Mouse (Mus musculus) layer of hippocampus, postnatal 10 days (tissue): ENCODE results near the gene Kcne1. TPM values are rescaled to one million over a fixed set of nuclear protein-coding genes. Genes with fewer than 3 reads are reported as not detected.

Source experiments
- DNase-seq, 2 experiments: peaks; one replicate each; pipeline ENCODE4 v3.0.0; 2021; ENCODE audit warnings: low spot score in 2 of 2
- long read RNA-seq: library from polyadenylated mRNA; stranded (forward); transcript quantifications from one replicate; pipeline ENCODE4 v2.0.0, GENCODE M21; 2023
- total RNA-seq, 2 experiments: library from RNA; stranded (reverse); gene quantifications; 2 replicates each; pipeline ENCODE4 v1.2.3; 2021

The Kcne1 gene
- total RNA-seq = not detected
- long read RNA-seq = 0 reads

DNA sequence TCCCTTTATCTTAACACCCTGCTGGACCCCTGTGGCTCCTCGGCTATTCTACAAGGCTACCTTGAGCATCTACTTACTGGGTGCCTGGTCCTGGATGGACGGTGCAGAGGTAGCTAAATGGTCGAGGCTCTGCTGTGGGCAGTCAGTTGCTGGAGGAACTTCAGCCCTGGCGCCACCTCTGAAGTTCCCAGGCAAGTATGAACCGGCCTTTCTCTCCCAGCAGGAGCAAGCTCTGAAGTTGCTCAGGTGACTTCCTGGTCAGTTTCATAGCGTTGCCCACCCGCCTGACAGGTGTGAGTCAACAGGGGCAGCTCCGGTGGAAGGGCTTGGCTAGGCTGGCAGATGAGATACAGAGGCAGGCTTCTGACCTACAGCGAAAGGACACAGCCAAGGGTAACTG is at the start of gene Kcne1:
TSS of gene Kcne1 (minus strand) at position 240 of the 400 bp plus-strand sequence.
- DNase-seq = no peak

DNA sequence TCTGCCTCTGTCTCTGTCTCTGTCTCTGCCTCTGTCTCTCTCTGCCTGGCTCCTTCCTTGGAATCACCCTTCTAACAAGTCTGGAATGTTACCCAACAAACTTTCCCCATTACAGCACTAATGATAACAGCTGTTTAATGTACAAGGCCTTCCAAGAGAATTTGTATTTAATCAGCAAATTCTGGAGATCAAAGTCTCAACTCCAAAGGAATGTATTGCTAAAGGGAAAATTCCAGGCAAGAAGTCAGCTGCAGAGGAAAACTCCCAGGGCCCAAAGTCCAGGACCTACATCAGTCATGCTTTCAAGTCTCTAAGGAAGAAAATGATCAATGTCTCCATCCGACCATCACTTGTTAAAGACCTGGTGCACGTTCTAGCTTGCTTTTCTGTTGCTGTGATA is 48.6 kb upstream of the Kcne1 start:
- no peak for DNase-seq

DNA sequence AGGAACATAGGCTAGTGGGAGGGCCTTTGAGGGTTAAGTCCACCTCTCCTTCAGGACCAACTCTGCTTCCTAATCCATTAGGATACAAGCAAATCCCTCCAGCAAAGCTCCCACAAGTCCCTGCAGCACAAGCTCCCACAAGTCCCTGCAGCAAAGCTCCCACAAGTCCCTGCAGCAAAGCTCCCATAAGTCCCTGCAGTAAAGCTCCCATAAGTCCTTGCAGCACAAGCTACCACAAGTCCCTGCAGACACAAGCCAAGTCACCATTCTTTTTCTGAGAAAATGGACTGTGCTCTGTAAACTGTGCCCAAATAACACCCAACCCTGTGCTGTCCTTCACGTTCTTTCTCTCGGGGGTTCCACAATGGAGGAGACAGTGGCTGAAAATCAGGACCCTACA is 44.9 kb upstream of the Kcne1 start:
- DNase-seq = no peak

DNA sequence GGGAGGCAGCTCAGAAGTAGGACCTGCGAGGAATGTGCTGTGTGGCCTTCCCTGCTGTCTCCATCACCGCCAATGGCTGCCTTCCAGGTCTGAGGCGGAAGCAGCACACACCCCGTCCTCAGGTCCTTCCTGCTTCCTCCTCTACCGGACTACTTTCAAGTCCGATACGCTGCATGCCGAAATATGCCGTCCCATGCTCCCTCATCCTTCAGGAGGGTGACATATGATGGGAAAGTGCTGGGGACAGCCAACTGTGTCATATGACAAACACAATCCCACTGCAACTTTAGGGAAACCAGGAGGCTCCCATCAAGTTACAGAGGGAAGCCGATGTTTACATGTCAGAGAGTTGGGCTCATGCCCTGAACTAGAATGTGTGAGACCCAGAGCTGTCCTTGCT is 43.8 kb upstream of the Kcne1 start:
- no peak for DNase-seq

DNA sequence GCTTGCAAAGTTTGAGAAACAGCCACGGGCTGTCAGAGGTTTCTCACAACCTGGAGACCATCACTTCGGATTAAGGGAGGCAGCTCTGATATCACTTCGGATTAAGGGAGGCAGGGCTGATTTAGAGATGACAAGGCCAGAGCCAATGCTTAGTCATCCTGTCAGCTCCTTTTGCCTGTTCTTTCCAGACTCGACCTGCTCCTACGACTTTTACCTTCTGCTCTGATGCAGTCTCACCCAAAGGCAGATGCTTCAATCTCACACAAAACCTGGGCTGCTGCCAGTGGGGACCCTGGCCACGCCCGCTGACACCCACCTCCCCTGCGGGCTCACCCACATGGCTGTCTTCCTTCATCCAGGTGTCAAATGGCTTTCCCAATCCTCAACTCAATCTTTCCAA is 42.9 kb upstream of the Kcne1 start:
- DNase-seq = no peak

DNA sequence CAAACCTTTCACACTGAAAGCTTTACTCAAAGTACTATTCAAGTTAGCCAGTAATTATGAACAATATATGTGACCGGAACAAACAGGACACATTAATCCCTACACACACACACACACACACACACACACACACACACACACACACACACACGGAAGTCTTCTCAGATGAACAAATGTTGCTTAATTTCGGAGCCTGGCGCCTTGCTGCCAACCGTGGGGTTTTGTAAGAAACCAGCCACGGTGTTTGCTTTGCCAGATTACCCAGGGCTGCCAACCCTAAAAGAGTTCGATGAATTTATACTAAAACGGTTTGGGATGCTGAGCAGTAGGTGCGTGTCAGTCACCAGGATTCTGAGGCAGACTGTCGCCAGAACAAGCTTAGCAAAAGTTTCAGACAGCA is 41.9 kb upstream of the Kcne1 start:
- no peak for DNase-seq

DNA sequence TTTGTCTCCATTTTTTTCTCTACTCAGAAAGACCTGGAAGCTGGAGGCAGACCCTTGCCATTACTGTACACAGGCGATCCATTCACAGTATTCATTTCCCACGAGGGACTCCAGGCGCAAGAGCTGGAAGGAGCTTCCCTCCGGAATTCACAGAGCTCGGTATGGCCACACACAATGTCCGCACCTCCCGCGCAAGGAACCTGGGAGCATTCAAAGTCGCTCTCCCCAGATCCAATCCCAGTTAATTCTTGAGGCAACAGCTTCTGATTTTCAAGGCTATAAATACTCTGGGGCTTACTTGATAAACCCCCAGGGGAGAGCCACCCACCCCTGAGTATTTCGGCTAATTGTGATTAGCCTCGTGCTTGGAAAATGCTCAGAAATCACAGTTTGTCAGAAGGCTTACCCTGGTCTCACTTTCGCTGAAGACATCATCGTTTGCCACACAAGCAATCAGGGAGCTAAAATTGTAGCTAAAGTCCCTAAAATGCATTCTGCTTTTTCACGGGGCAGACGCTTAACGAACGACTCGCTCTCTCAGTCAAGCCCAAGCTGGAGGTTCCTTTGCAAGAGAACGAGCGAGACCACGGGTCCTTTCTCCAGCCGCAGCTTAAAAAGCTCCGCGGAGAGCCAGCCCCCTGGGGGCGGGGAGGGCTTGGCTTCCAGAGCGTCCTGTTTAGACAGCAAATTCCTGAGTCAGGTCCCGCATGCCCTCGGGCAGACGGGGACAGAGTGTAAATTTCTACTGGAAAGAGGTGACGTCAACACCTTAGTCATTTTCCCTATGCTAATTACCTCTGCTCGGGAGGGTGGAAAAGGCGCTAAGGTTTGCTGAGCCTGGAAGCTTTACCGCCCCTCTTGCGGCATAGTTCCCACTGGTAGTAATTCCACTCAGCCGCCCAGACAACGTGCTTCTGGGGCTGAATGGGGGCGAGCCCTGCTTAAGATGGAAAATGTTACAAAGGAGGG is 40.5 kb upstream of the Kcne1 start:
- DNase-seq = peak; percentile 77 to 80

DNA sequence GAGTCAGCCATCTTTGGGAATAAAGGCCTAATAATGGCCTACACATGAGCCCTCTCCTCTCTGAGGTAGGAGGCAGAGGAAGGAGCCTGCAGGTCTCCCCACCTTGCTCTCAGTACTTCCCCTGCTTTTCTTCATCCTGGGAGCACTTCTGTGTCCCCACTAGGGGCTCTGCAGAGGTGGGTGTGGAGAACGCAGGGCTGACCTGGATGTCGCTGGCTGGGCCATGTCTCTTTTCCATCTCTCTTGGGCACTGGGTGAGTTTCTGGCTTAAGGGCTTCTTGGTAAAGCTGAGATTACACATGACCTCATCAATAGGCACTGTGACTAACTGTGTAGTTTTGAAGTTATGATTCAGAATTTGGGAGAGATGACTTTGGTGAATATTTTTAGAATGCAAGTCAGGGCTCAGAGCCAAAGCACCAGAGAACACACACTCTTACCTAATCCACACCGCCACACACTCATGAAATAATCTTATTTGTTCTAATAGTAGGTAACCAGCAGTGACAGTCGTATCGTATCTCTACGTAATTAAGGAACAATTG is 39.4 kb upstream of the Kcne1 start:
- no peak for DNase-seq

DNA sequence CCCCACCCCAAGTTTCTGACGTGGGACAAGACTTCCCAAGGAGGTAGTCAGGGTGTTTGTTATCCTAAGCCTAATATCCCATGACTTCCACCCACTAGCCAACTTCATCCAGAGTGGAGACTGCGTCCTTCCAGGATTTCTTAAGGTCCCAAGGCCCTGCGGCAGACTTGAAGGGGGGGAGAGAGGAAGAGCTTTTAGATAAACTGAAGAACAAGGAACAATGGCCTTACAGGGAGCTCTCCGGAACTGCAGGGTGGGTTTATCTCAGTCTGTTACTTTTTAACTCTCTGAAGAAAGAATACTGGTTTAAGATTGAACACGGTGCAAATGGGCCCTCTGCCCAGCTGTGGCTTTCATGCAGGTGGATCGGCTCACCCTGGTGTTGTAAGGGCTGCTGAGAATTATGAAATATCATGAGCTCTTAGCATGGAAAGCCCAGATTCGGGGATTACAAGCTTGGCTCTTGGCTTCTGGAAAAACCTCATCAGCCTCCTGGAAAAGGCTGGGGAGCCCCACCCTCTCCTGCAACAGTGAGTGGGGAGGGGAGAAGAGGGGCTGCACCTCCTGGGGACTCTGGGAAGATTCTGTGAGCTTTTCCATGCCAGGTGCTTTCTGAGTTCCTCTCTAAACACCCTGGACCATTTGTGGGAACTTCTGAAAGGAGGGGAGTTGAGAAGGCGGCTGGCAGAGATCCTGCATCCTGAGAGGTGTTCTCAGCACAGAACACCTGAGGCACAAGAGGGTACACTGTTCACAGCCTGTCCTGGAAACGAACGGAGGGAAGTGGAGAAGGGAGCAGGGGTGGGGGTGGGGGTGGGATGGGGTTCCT is 38.7 kb upstream of the Kcne1 start:
- no peak for DNase-seq

DNA sequence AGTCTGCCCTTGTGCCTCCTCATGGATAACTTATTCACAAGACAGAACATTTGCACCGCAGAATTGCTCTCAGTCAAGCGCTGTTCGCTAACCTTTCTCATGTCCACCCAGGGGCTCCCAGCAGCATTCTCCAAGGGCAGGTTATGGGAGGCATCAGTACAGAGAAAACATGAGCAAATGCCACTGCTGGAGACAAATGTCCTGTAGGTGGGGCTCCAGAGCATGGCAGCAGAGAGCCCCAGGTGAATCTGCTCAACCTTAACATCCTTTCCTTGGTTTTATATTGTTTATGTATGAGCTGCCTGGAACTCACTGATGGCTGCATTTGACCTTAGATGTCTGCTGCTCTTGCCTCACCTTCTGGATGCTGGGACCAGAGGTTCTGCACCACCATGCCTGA is 34.5 kb upstream of the Kcne1 start:
- DNase-seq = no peak

DNA sequence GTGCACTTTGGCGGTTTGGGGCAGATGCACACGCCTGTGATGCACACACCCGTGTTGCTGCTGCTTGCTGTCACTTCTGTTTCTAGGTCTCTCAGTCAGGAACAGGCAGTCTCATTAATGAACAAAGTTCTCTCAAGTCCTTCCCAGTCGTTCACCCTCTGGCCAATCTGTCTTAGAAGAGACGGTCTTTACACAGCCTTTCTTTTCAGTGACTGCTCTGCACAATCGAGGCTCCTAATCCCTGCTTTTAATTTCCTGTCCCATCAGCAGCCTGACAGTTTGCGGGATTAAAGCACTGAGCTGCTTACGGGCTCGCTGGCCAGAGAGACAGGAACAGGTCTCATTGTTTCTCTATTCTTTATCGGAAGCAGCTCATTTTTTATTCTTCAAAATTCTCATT is 28.4 kb upstream of the Kcne1 start:
- no peak for DNase-seq

DNA sequence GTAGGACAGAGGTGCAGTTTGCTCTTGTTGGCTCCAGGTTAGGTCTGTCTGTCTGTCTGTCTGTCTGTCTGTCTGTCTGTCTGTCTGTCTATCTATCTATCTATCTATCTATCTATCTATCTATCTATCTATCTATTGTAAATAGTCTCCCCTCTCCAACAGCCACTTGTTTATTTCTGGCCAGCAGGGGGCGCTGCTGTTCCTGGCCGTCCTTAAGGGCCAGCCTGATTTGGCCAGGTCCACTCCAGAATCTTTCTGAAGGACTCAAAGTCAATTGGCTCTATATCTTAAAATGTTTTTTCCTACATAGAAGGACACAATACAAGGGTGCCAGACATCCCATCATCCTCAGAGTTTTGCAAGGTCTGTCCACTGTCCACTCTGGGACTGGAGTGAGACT is 25.8 kb upstream of the Kcne1 start:
- DNase-seq = peak; percentile 71 to 75

DNA sequence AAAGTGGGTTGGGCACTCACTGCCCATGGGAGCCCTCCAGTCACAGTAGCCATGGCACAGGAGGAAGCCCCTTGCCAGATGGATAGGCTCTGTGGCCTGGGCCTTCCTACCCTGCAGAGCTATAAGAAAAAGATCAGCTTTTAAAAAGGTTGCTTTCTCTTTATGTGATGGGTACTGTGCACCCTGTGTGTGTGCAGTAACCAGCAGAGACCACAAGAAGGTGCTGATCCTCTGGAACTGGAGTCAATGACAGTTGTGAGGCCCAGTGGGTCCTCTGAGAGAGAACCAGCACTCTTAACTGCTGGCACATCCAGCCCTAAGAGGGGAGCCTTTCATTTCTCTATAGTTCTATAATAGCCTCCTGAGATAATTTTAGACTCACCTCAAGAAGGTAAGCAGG is 24.1 kb upstream of the Kcne1 start:
- DNase-seq = no peak

DNA sequence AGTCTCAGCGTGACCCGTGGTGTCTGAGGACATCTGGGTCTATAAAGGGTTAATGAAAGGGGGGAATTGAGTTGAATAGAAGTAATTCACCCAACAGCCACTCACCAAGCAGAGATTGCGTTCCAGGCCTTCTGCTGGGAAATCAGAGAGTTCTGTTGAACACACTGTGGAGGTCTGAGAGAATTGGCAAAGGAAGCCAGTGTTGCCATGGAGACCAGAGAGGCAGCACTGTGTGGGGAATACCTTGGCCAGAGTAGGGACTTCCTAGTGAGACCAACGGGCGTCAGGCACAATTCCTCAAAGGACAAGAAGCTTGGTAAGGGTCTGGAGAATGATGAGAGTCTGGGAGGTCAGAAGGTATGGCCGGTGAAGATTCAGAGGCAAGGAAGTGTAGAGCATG is 23.2 kb upstream of the Kcne1 start:
- DNase-seq = peak; percentile 78 to 79

DNA sequence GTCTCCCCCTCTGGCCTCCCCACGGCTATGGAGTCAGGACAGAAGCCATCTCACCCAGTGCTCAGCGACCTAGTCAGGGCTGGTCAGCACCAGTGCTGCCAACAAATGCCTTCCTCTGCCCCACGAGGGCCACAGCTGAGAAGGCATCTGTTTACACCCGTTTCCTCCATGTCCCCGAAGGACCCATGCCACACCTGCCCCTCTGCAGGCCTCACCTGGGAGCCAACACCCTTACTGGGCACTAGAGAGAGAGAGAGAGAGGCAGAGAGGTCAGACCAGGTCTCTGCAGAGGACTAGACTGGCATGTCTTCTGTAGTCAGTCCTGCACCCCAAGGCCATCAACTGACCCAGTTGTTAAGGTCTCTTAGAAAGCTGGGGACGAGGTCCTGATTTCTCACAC is 21.8 kb upstream of the Kcne1 start:
- no peak for DNase-seq

DNA sequence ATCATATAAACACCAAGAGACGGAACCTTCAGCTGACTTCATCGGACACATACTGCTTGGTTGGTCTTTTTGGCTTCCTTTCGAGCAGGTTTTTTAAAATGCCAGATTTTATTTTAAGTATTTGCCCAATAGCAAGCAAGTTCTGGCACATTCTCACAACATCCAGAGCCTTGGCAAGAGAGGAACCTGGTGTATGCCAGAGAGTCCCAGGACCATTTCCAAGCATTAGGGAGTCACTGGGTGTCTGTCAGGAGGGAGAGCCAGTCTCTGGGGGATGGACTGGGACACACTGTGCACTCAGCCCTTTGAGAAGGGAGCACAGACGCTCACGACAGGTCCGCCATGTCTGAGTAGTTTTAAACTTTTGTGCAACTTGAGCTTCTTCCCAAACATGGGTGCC is 17.7 kb upstream of the Kcne1 start:
- DNase-seq = peak; percentile 55 to 56

DNA sequence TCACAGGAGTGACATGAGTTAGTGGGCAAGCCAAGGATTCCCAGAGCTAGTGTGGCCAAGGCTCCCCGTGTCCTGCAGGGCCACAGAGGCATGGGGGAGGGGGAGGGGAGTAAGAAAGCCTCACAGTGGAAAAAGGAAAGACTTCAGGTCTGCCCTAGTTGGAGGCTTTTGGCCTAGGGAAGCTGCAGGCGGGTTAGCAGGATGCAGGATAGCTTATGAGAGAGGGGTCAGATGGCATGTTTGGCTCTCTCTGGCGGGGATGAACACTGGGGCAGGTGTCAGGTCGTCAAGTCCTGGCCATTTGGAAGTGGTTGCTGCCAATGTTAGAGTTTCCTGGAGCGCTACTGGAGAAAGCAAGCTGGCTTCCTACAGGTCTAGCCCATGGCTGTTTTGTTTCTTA is 12.4 kb upstream of the Kcne1 start:
- DNase-seq = no peak

DNA sequence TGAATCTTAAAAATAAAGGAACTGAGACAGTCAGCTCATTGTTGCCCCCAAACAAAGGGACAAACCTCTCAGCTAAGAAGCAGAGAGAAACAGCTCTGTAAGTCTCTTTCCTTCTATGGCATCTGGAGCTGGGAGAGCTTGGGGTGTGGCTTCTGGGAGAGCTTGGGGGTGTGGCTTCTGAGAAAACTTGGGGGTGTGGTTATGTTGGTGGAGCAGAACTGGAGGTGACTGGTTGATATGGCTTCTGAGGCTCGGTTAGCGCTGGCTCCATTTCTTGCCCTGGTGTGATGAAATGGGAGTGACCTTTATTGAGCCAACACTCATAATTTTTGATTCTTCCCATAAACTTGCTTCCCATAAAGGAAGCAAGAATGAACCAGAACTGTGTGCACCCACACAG is 10.0 kb upstream of the Kcne1 start:
- no peak for DNase-seq

DNA sequence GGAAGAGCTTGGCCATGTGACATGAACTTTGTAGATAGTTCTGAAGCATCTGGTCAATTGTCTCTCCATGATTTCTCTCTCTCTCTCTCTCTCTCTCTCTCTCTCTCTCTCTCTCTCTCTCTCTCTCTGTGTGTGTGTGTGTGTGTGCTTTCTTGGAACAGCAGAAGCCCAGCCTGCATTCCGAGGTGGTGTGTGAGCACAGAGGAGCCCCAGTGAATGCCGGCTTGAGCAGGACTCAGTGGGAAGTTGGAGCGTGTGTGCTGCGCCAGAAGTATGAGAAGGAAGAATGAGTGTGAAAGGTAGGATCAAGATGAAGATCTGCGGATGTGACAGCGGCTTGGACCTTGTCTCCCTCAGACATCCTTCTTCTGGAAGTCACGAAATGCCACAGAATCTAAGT is 6.2 kb upstream of the Kcne1 start:
- no peak for DNase-seq

DNA sequence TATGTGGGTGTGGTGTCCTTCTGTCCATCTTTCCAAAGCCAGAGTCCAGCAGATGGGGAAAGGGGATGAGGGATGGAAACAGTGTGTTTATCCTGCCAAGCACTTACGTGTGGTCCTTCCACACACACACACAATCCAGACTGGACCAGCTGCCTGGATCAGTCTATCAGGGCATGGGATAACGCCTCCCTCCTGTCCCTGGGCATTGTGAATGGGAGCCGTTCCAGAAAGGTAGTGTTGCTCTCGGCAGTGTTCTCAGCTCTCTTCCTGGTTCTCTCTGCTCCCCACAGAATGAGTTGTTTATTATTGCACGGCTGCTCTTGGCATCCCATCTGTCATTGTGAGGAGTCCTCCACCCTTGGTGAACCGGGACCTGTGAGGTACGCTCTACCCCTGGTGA is 1.4 kb upstream of the Kcne1 start:
- no peak for DNase-seq

DNA sequence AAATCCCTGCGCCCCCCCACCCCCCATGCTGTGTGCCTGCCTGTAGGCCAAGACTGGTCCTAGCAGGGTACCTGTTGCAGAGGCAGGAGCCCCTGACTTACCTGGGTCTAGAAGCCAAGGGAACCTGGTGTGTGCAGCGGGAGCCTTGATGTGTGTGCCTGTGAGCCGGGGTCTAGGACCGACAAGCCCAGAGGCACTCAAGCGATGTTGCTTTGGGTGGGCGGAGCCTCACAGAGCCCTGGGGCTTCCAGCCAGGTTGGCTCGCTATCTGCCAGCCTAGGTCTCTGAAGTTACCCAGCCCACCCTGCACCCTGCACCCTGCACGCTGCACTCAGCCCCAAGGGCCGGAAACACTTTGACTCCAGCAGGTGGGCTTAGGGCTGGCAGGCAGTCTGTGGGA is 534 bp downstream of the Kcne1 start:
- no peak for DNase-seq

DNA sequence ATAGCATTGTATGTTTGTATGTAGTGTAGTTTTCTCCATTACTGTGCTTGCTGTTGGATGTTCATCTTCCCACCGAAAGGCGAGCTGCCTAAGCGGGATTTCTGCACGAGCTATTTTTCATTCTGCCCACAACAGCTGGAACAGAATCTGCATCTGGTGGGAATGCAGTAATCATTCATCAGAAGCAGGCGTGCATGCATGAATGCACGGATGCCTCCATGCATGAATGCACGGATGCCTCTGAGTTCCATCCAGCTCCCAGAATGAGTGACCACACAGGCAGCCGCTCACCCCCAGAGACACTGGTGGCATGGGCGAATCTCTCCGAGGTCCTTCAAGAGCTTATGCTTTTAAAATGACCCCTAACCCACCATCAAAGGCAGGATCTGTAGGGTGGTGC is 1.7 kb downstream of the Kcne1 start:
- no peak for DNase-seq
